Mouse (Mus musculus) lung, postnatal 0 days (tissue): ENCODE data around the gene Plppr3. TPM values are rescaled to one million over a fixed set of nuclear protein-coding genes. Genes with fewer than 3 reads are reported as not detected.

Source experiments
- ATAC-seq: fragments of 200-750 bp; cut with Nextera tagmentation; 2 replicates; pipeline ENCODE4 v1.8.0; 2017; ENCODE audit warnings: moderate library complexity
- DNase-seq: peaks from one replicate; pipeline ENCODE4 v3.0.0-alpha.2; 2016; ENCODE audit warnings: low spot score
- H3K27ac ChIP-seq: fragments of 300-500 bp; sonication (generic); 2 replicates; pipeline ENCODE4 v1.5.1; 2014; ENCODE audit warnings: antibody characterized with exemption, mild to moderate bottlenecking, low read length, mixed read lengths
- H3K27me3 ChIP-seq: fragments of 300-500 bp; sonication (generic); replicated peaks from 2 replicates; pipeline ENCODE4 v1.6.1; 2014; ENCODE audit warnings: low read length, mixed read lengths; ENCODE audit not compliant: insufficient read depth
- H3K36me3 ChIP-seq: fragments of 300-500 bp; sonication (generic); 2 replicates; pipeline ENCODE4 v1.6.1; 2014; ENCODE audit warnings: low read length, mixed read lengths; ENCODE audit not compliant: insufficient read depth
- H3K4me1 ChIP-seq: fragments of 300-500 bp; sonication (generic); 2 replicates; pipeline ENCODE4 v1.6.1; 2014; ENCODE audit warnings: antibody characterized with exemption, low read depth, low read length, mixed read lengths; ENCODE audit not compliant: insufficient read depth
- H3K4me2 ChIP-seq: fragments of 300-500 bp; sonication (generic); replicated peaks from 2 replicates; pipeline ENCODE4 v1.6.1; 2014; ENCODE audit warnings: low read depth, mild to moderate bottlenecking, low read length, moderate library complexity, mixed read lengths
- H3K4me3 ChIP-seq: fragments of 300-500 bp; sonication (generic); 2 replicates; pipeline ENCODE4 v1.5.1; 2014; ENCODE audit warnings: low read depth, low read length
- H3K9ac ChIP-seq: fragments of 300-500 bp; sonication (generic); replicated peaks from 2 replicates; pipeline ENCODE4 v1.6.1; 2014; ENCODE audit warnings: low read depth, mild to moderate bottlenecking
- H3K9me3 ChIP-seq: fragments of 300-500 bp; sonication (generic); 2 replicates; pipeline ENCODE4 v1.6.1; 2016; ENCODE audit warnings: low read length, mixed read lengths
- CTCF ChIP-seq: IDR thresholded peaks from 2 replicates; pipeline ENCODE4 v1.5.1; 2016; ENCODE audit warnings: antibody characterized with exemption, mild to moderate bottlenecking
- EP300 ChIP-seq: IDR thresholded peaks from 2 replicates; pipeline ENCODE4 v1.6.1; 2016; ENCODE audit warnings: antibody characterized with exemption, mild to moderate bottlenecking, control low read depth
- WGBS: fragments of 180-500 bp; shearing (Covaris S2); extraction: QIAGEN DNeasy Blood & Tissue Kit; methylation state at CpG from one replicate; pipeline ENCODE4 v1.1.7; 2014; 5-methylcytosine and 5-hydroxymethylcytosine counted together
- polyA plus RNA-seq: library from polyadenylated mRNA; unstranded; fragments of >200 nt; fragmentation: Nextera tagmentation; extraction: Ambion mirVana; gene quantifications from 2 replicates; pipeline ENCODE4 v1.2.1, GENCODE M21; 2015

Gene Plppr3
- polyA plus RNA-seq, 1 experiment from 2014 or later, result 3.9 TPM

- no peak overlapping the region for H3K4me3 ChIP-seq
- H3K27me3 ChIP-seq, result peaks cover 6% of the 10 kb centered on the region; the same call in 1 of the 2 replicates
- no peak overlapping the region for H3K4me2 ChIP-seq
- no peaks in the 10 kb centered on the region for H3K9me3 ChIP-seq
- ATAC-seq, result no peak
- peak overlapping the region; percentile 12; the same call in 1 of the 2 replicates for H3K9ac ChIP-seq
- WGBS, result 63% methylated on average over 9 of the region's 11 CpGs
- peak overlapping the region; percentile 54 for H3K27ac ChIP-seq
- H3K36me3 ChIP-seq, result 0 out of 2 replicates have a peak, but pooled peaks cover 10% of the 10 kb centered on the region
- no peak for DNase-seq
- H3K4me1 ChIP-seq, result peaks cover 17% of the 10 kb centered on the region; the same call in 1 of the 2 replicates
- TF ChIP-seq EP300 (no peak), CTCF (no peak)
Measured at GRCm38 (mm10) chr10:79914131-79914947, 39.9 kb upstream of the Plppr3 start.

GRCm38 (mm10) chr10:79912412-79912811, 38.0 kb upstream of the Plppr3 start:
- TF ChIP-seq EP300 (no peak), CTCF (no peak)
- H3K27ac ChIP-seq, result no peak overlapping the region
- no peaks in the 10 kb centered on the region for H3K9me3 ChIP-seq
- no peak overlapping the region for H3K4me3 ChIP-seq
- WGBS, result 67% methylated on average over 17 of the region's 20 CpGs
- no peak overlapping the region for H3K4me2 ChIP-seq
- DNase-seq, result no peak
- no peak for ATAC-seq
- no peak overlapping the region for H3K9ac ChIP-seq
- peaks cover 11% of the 10 kb centered on the region; the same call in 1 of the 2 replicates for H3K4me1 ChIP-seq
- 0 out of 2 replicates have a peak, but pooled peaks cover 10% of the 10 kb centered on the region for H3K36me3 ChIP-seq
- no peaks in the 10 kb centered on the region for H3K27me3 ChIP-seq

GRCm38 (mm10) chr10:79910556-79910955, 36.1 kb upstream of the Plppr3 start, which contains the start of gene Gm26602:
TSS of gene Gm26602 (plus strand) at chr10:79910856.
- 91% methylated on average over 4 of the region's 4 CpGs for WGBS
- no peak within 1 kb of the TSS for H3K9ac ChIP-seq
- H3K36me3 ChIP-seq, result peaks cover 15% of the 10 kb centered on the region; the same call in 1 of the 2 replicates
- peak within 1 kb of the TSS; percentile 4; the same call in 1 of the 2 replicates for H3K27ac ChIP-seq
- TF ChIP-seq EP300 (no peak), CTCF (no peak)
- no peaks in the 10 kb centered on the region for H3K27me3 ChIP-seq
- H3K4me2 ChIP-seq, result no peak within 1 kb of the TSS
- no peaks in the 10 kb centered on the region for H3K9me3 ChIP-seq
- no peak for DNase-seq
- peaks cover 4% of the 10 kb centered on the region; the same call in 1 of the 2 replicates for H3K4me1 ChIP-seq
- ATAC-seq, result no peak
- H3K4me3 ChIP-seq, result no peak within 1 kb of the TSS

- ATAC-seq (peak; percentile 43), DNase-seq (peak; percentile 49)
- TF ChIP-seq EP300, result no peak
- TF ChIP-seq CTCF, result no peak
- Histone ChIP-seq H3K4me3 (peak overlapping the region; percentile 74; the same call in 1 of the 2 replicates), H3K36me3 (peaks cover 22% of the 10 kb centered on the region), H3K4me1 (0 out of 2 replicates have a peak, but pooled peaks cover 3% of the 10 kb centered on the region), H3K4me2 (peak overlapping the region; percentile 1), H3K9me3 (no peaks in the 10 kb centered on the region), H3K9ac (peak overlapping the region; percentile 97), H3K27ac (peak overlapping the region; percentile 4), H3K27me3 (no peaks in the 10 kb centered on the region)
- 21% methylated on average over 14 of the region's 14 CpGs for WGBS
Measured at GRCm38 (mm10) chr10:79909092-79909922, 34.9 kb upstream of the Plppr3 start.

- peak within 1 kb of the TSS; percentile 46 for H3K4me2 ChIP-seq
- peak within 1 kb of the TSS; percentile 74 for H3K4me3 ChIP-seq
- ATAC-seq (peak; percentile 98), DNase-seq (peak; percentile 100)
- 0 out of 2 replicates have a peak, but pooled peaks cover 3% of the 10 kb centered on the region for H3K4me1 ChIP-seq
- H3K9ac ChIP-seq, result peak within 1 kb of the TSS; percentile 97
- H3K9me3 ChIP-seq, result no peaks in the 10 kb centered on the region
- H3K36me3 ChIP-seq, result peaks cover 22% of the 10 kb centered on the region
- 2% methylated on average over 51 of the region's 52 CpGs for WGBS
- H3K27me3 ChIP-seq, result no peaks in the 10 kb centered on the region
- peak within 1 kb of the TSS; percentile 97 for H3K27ac ChIP-seq
- TF ChIP-seq EP300, result peak; percentile 65
- TF ChIP-seq CTCF, result no peak
Measured at GRCm38 (mm10) chr10:79908167-79909091, 34.0 kb upstream of the Plppr3 start, which contains the start of gene Med16. TSS of gene Med16 (minus strand) at chr10:79908923.
